Mouse (Mus musculus) CH12.LX (cell line): ENCODE data around the gene Ppp1r7.

ENCODE experiments used
- CHD1 ChIP-seq: IDR thresholded peaks from 2 replicates; pipeline ENCODE4 v1.6.1; 2012; ENCODE audit warnings: low read depth, low read length, improper control_type of control experiment, inconsistent platforms
- CHD2 ChIP-seq: IDR thresholded peaks from 2 replicates; pipeline ENCODE4 v1.6.1; 2011; ENCODE audit warnings: low read length, improper control_type of control experiment
- CTCF ChIP-seq, 2 experiments: IDR thresholded peaks in 1 of 2; conservative IDR thresholded peaks in 1 of 2; 2 replicates each; pipeline ENCODE4 v1.5.1; 2011 to 2012; ENCODE audit warnings: low read depth in 2 of 2, low read length in 2 of 2, improper control_type of control experiment in 1 of 2, inconsistent platforms in 1 of 2, mild to moderate bottlenecking in 1 of 2, moderate library complexity in 1 of 2
- E2F4 ChIP-seq: IDR thresholded peaks from 2 replicates; pipeline ENCODE4 v1.6.1; 2011; ENCODE audit warnings: low read depth, low read length, improper control_type of control experiment; ENCODE audit not compliant: insufficient replicate concordance
- EP300 ChIP-seq: IDR thresholded peaks from 2 replicates; pipeline ENCODE4 v1.6.1; 2011; ENCODE audit warnings: low read length, improper control_type of control experiment
- KAT2A ChIP-seq: IDR thresholded peaks from 2 replicates; pipeline ENCODE4 v1.6.1; 2012; ENCODE audit warnings: low read length, improper control_type of control experiment, inconsistent platforms; ENCODE audit not compliant: insufficient replicate concordance
- MAFK ChIP-seq: IDR thresholded peaks from 2 replicates; pipeline ENCODE4 v1.6.1; 2011; ENCODE audit warnings: low read length, improper control_type of control experiment; ENCODE audit not compliant: insufficient replicate concordance
- POLR2A ChIP-seq: IDR thresholded peaks from 2 replicates; pipeline ENCODE4 v1.6.1; 2011; ENCODE audit warnings: low read depth, mild to moderate bottlenecking, improper control_type of control experiment, low read length
- USF1 ChIP-seq: IDR thresholded peaks from 2 replicates; pipeline ENCODE4 v1.6.1; 2014; ENCODE audit warnings: low read depth, mild to moderate bottlenecking, inconsistent platforms, low read length, improper control_type of control experiment

DNA sequence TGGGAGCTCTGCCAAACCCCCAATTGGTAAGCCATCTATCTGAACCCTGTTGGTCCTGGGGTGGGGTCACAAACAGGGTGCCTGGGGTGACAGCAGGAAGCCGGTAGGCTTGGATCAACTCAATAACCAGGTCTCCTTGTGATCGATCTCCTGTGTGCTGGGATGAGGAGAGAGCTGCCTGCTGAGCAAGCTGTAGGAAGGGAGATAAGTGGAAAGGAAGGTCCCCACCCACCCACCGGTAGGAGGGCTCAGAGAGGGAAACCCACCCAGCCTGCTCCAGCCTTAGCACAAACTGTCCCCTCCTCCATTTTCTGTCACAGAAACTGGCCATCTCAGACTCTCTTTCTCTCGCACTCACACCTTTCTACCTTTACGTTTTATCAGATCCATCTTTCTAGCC lies 34.7 kb downstream of the Ppp1r7 start:
- TF ChIP-seq USF1 = no peak
- no peak for TF ChIP-seq CTCF (conservative IDR thresholded peaks at IDR 0.05 in 1 of 2, IDR thresholded peaks at IDR 0.05 in 1 of 2; ENCODE audit: low read depth in 2 of 2, low read length in 2 of 2)
- TF ChIP-seq POLR2A = no peak
- TF ChIP-seq CHD2 = no peak
- TF ChIP-seq KAT2A = no peak
- TF ChIP-seq E2F4 = no peak
- TF ChIP-seq CHD1 = no peak
- TF ChIP-seq MAFK = no peak
- no peak for TF ChIP-seq EP300
